Mouse (Mus musculus): ENCODE data around the gene Rnase11.

Gene Rnase11

GRCm38 (mm10) chr14:51050063-51050462 is at the start of gene Rnase11:
Gene Rnase11 (minus strand): TSS chr14:51050163.
- no peak for DNase-seq

GRCm38 (mm10) chr14:51098921-51099320 is 49.0 kb upstream of the Rnase11 start:
- no peak for DNase-seq

GRCm38 (mm10) chr14:51098300-51098699 is 48.3 kb upstream of the Rnase11 start:
- DNase-seq: peak; percentile 85

GRCm38 (mm10) chr14:51095736-51096524 is 46.0 kb upstream of the Rnase11 start:
- DNase-seq: no peak

- no peak for DNase-seq
These were observed 45.0 kb upstream of the Rnase11 start for GRCm38 (mm10) chr14:51094921-51095320.

GRCm38 (mm10) chr14:51094096-51094875 is 44.3 kb upstream of the Rnase11 start:
- DNase-seq: no peak

GRCm38 (mm10) chr14:51093496-51093895 is 43.5 kb upstream of the Rnase11 start:
- no peak for DNase-seq

GRCm38 (mm10) chr14:51092073-51092620 is 42.2 kb upstream of the Rnase11 start:
- DNase-seq: no peak

GRCm38 (mm10) chr14:51090921-51091900 is 41.2 kb upstream of the Rnase11 start, which contains the start of the genes Rnase4 and Ang:
Gene Rnase4 (plus strand): TSS chr14:51091077.
Gene Ang (plus strand): TSS chr14:51091150.
- peak; percentile 42 for DNase-seq

- peak; percentile 89 for DNase-seq
These were observed 40.3 kb upstream of the Rnase11 start for GRCm38 (mm10) chr14:51090077-51090781.

GRCm38 (mm10) chr14:51089674-51090076 is 39.7 kb upstream of the Rnase11 start:
- no peak for DNase-seq

GRCm38 (mm10) chr14:51088970-51089673 is 39.2 kb upstream of the Rnase11 start:
- DNase-seq: peak; percentile 99

GRCm38 (mm10) chr14:51088166-51088969 is 38.4 kb upstream of the Rnase11 start:
- DNase-seq: peak; percentile 90

GRCm38 (mm10) chr14:51087762-51088161 is 37.8 kb upstream of the Rnase11 start:
- DNase-seq: no peak

- DNase-seq: no peak
These were observed 35.9 kb upstream of the Rnase11 start for GRCm38 (mm10) chr14:51085911-51086310.

- DNase-seq: no peak
These were observed 35.1 kb upstream of the Rnase11 start for GRCm38 (mm10) chr14:51085086-51085485.

- DNase-seq: no peak
These were observed 33.8 kb upstream of the Rnase11 start for GRCm38 (mm10) chr14:51083805-51084204.

GRCm38 (mm10) chr14:51082599-51083581 is 32.9 kb upstream of the Rnase11 start:
- DNase-seq: peak; percentile 63

GRCm38 (mm10) chr14:51081035-51081434 is 31.1 kb upstream of the Rnase11 start:
- no peak for DNase-seq
